Mouse (Mus musculus): ENCODE data around the gene Zar1.
"Not testable (repeated sequence)": the region's sequence is repeated elsewhere in the genome, so short reads cannot be mapped to it uniquely, and the experiment has no call there.

The Zar1 gene

GRCm38 (mm10) chr5:72580970-72581332 is at the start of gene Zar1:
Zar1 (minus strand) TSS chr5:72581254.
- in situ Hi-C loops (cut with MboI; ENCODE audit: low pct_unique_long_range_greater_than_20kb in 1 of 2, low sequenced_read_pairs in 2 of 2, unreplicated experiment in 1 of 2): not testable (repeated sequence)

- in situ Hi-C loops (cut with MboI; ENCODE audit: low pct_unique_long_range_greater_than_20kb in 1 of 2, low sequenced_read_pairs in 2 of 2, unreplicated experiment in 1 of 2): no loop called here
These were observed 49.0 kb upstream of the Zar1 start for GRCm38 (mm10) chr5:72630026-72630425.

- in situ Hi-C loops (cut with MboI; ENCODE audit: low pct_unique_long_range_greater_than_20kb in 1 of 2, low sequenced_read_pairs in 2 of 2, unreplicated experiment in 1 of 2): loop anchor here in 1 of 2 experiments (25.0 kb wide), 1 partner anchor 259 kb away; no protein-coding TSS in a partner anchor
These were observed 40.0 kb upstream of the Zar1 start for GRCm38 (mm10) chr5:72621022-72621421.

- in situ Hi-C loops (cut with MboI; ENCODE audit: low pct_unique_long_range_greater_than_20kb in 1 of 2, low sequenced_read_pairs in 2 of 2, unreplicated experiment in 1 of 2): loop anchor here in 1 of 2 experiments (25.0 kb wide), 1 partner anchor 255 kb away; no protein-coding TSS in a partner anchor
These were observed 36.4 kb upstream of the Zar1 start for GRCm38 (mm10) chr5:72617413-72617812.

- in situ Hi-C loops (cut with MboI; ENCODE audit: low pct_unique_long_range_greater_than_20kb in 1 of 2, low sequenced_read_pairs in 2 of 2, unreplicated experiment in 1 of 2): loop anchor here in 1 of 2 experiments (25.0 kb wide), 1 partner anchor 241 kb away; no protein-coding TSS in a partner anchor
These were observed 22.1 kb upstream of the Zar1 start for GRCm38 (mm10) chr5:72603138-72603537.

GRCm38 (mm10) chr5:72601006-72601405 is 20.0 kb upstream of the Zar1 start:
- in situ Hi-C loops (cut with MboI; ENCODE audit: low pct_unique_long_range_greater_than_20kb in 1 of 2, low sequenced_read_pairs in 2 of 2, unreplicated experiment in 1 of 2): loop anchor here in 1 of 2 experiments (25.0 kb wide), 1 partner anchor 239 kb away; no protein-coding TSS in a partner anchor

GRCm38 (mm10) chr5:72587192-72587681 is 6.2 kb upstream of the Zar1 start, which contains the start of gene Gm5868:
Gm5868 (minus strand) TSS chr5:72587551.
- in situ Hi-C loops (cut with MboI; ENCODE audit: low pct_unique_long_range_greater_than_20kb in 1 of 2, low sequenced_read_pairs in 2 of 2, unreplicated experiment in 1 of 2): no loop called here

GRCm38 (mm10) chr5:72586667-72587191 is 5.7 kb upstream of the Zar1 start:
- in situ Hi-C loops (cut with MboI; ENCODE audit: low pct_unique_long_range_greater_than_20kb in 1 of 2, low sequenced_read_pairs in 2 of 2, unreplicated experiment in 1 of 2): not testable (repeated sequence)

GRCm38 (mm10) chr5:72586122-72586521 is 5.1 kb upstream of the Zar1 start:
- in situ Hi-C loops (cut with MboI; ENCODE audit: low pct_unique_long_range_greater_than_20kb in 1 of 2, low sequenced_read_pairs in 2 of 2, unreplicated experiment in 1 of 2): not testable (repeated sequence)

GRCm38 (mm10) chr5:72580088-72580969 is 725 bp downstream of the Zar1 start:
- in situ Hi-C loops (cut with MboI; ENCODE audit: low pct_unique_long_range_greater_than_20kb in 1 of 2, low sequenced_read_pairs in 2 of 2, unreplicated experiment in 1 of 2): not testable (repeated sequence)

GRCm38 (mm10) chr5:72579599-72579998 is 1.5 kb downstream of the Zar1 start:
- in situ Hi-C loops (cut with MboI; ENCODE audit: low pct_unique_long_range_greater_than_20kb in 1 of 2, low sequenced_read_pairs in 2 of 2, unreplicated experiment in 1 of 2): not testable (repeated sequence)

GRCm38 (mm10) chr5:72565621-72566020 is 15.4 kb downstream of the Zar1 start:
- in situ Hi-C loops (cut with MboI; ENCODE audit: low pct_unique_long_range_greater_than_20kb in 1 of 2, low sequenced_read_pairs in 2 of 2, unreplicated experiment in 1 of 2): no loop called here

- in situ Hi-C loops (cut with MboI; ENCODE audit: low pct_unique_long_range_greater_than_20kb in 1 of 2, low sequenced_read_pairs in 2 of 2, unreplicated experiment in 1 of 2): not testable (repeated sequence)
These were observed 17.9 kb downstream of the Zar1 start for GRCm38 (mm10) chr5:72563183-72563582.

GRCm38 (mm10) chr5:72560976-72561628 is 20.0 kb downstream of the Zar1 start:
- in situ Hi-C loops (cut with MboI; ENCODE audit: low pct_unique_long_range_greater_than_20kb in 1 of 2, low sequenced_read_pairs in 2 of 2, unreplicated experiment in 1 of 2): no loop called here

GRCm38 (mm10) chr5:72559544-72560049 is 21.5 kb downstream of the Zar1 start, which contains the start of gene Nfxl1:
Nfxl1 (minus strand) TSS chr5:72559684.
- in situ Hi-C loops (cut with MboI; ENCODE audit: low pct_unique_long_range_greater_than_20kb in 1 of 2, low sequenced_read_pairs in 2 of 2, unreplicated experiment in 1 of 2): no loop called here

GRCm38 (mm10) chr5:72558716-72559526 is 22.1 kb downstream of the Zar1 start:
- in situ Hi-C loops (cut with MboI; ENCODE audit: low pct_unique_long_range_greater_than_20kb in 1 of 2, low sequenced_read_pairs in 2 of 2, unreplicated experiment in 1 of 2): no loop called here

- in situ Hi-C loops (cut with MboI; ENCODE audit: low pct_unique_long_range_greater_than_20kb in 1 of 2, low sequenced_read_pairs in 2 of 2, unreplicated experiment in 1 of 2): no loop called here
These were observed 24.8 kb downstream of the Zar1 start for GRCm38 (mm10) chr5:72556245-72556644.

- in situ Hi-C loops (cut with MboI; ENCODE audit: low pct_unique_long_range_greater_than_20kb in 1 of 2, low sequenced_read_pairs in 2 of 2, unreplicated experiment in 1 of 2): no loop called here
These were observed 29.8 kb downstream of the Zar1 start for GRCm38 (mm10) chr5:72551209-72551608.
